Mouse (Mus musculus) liver, embryonic 11.5 days (tissue): Measurements from ENCODE around the gene Max. TPM values are rescaled to one million over a fixed set of nuclear protein-coding genes. Genes with fewer than 3 reads are reported as not detected.

Source experiments
- ATAC-seq: fragments of 200-750 bp; cut with Nextera tagmentation; replicated peaks from 2 replicates; pipeline ENCODE4 v1.8.0; 2017; ENCODE audit warnings: moderate number of reproducible peaks, mild to moderate bottlenecking, moderate TSS enrichment, moderate library complexity; ENCODE audit not compliant: low FRiP score
- DNase-seq: peaks from one replicate; pipeline ENCODE4 v3.0.0-alpha.2; 2017; ENCODE audit warnings: low spot score
- H3K27ac ChIP-seq: fragments of 300-500 bp; sonication (generic); 2 replicates; pipeline ENCODE4 v1.5.1; 2014; ENCODE audit warnings: mild to moderate bottlenecking, low read depth, low read length, control low read depth
- H3K27me3 ChIP-seq: fragments of 300-500 bp; sonication (generic); replicated peaks from 2 replicates; pipeline ENCODE4 v1.6.1; 2014; ENCODE audit warnings: low read length, mixed read lengths; ENCODE audit not compliant: control insufficient read depth, insufficient read depth
- H3K36me3 ChIP-seq: fragments of 300-500 bp; sonication (generic); 2 replicates; pipeline ENCODE4 v1.6.1; 2014; ENCODE audit warnings: mild to moderate bottlenecking, low read length, moderate library complexity, mixed read lengths; ENCODE audit not compliant: control insufficient read depth, insufficient read depth
- H3K4me1 ChIP-seq: fragments of 300-500 bp; sonication (generic); replicated peaks from 2 replicates; pipeline ENCODE4 v1.6.1; 2014; ENCODE audit warnings: low read length, mixed read lengths; ENCODE audit not compliant: control insufficient read depth, insufficient read depth
- H3K4me2 ChIP-seq: fragments of 300-500 bp; sonication (generic); 2 replicates; pipeline ENCODE4 v1.6.1; 2014; ENCODE audit warnings: mild to moderate bottlenecking, control low read depth, moderate library complexity
- H3K4me3 ChIP-seq: fragments of 300-500 bp; sonication (generic); 2 replicates; pipeline ENCODE4 v1.5.1; 2014; ENCODE audit warnings: low read depth, low read length, control low read depth
- H3K9ac ChIP-seq: fragments of 300-500 bp; sonication (generic); 2 replicates; pipeline ENCODE4 v1.6.1; 2014; ENCODE audit warnings: low read depth, low read length, control low read depth
- H3K9me3 ChIP-seq: fragments of 300-500 bp; sonication (generic); 2 replicates; pipeline ENCODE4 v1.6.1; 2016; ENCODE audit warnings: low read length, inconsistent platforms, mixed read lengths; ENCODE audit not compliant: control insufficient read depth
- WGBS: fragments of 180-500 bp; shearing (Covaris S2); extraction: QIAGEN DNeasy Blood & Tissue Kit; methylation state at CpG from one replicate; pipeline ENCODE4 v1.1.7; 2014; 5-methylcytosine and 5-hydroxymethylcytosine counted together
- polyA plus RNA-seq: library from polyadenylated mRNA; unstranded; fragments of >200 nt; fragmentation: Nextera tagmentation; extraction: Ambion mirVana; gene quantifications from 2 replicates; pipeline ENCODE4 v1.2.1, GENCODE M21; 2014

Max gene
- polyA plus RNA-seq, 1 experiment from 2014 or later, result 17.8 TPM

DNA sequence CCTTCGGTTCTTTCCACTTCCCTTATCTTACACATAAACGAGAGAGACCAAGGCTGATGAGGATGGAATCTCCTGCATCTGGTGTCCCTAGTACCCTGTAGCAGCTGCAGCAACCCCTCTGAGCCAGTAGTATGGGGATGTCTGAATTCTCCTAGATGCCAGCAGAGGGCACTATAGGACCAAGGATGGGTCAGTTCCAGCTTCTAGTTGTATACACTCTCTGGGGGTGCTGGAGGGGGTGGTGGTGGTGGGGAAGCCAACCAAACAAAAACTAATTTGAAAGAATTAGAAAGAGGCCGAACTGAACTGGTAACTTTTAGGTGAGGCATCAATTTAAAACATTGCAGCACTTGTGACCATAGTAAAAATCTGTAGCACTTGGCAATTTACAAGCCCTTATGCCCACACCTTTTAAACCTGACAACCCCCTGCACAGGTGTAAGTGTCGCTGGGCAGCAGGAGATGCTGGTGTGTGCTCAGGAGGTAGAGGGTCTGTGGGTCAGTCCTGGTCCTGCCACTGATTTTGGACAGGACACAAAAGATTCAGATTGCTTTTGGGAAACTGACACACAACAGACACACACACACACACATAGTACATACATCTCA is 38.2 kb upstream of the Max start:
- 17% methylated on average over 4 of the region's 4 CpGs for WGBS
- Histone ChIP-seq H3K9ac (no peak overlapping the region), H3K36me3 (no peaks in the 10 kb centered on the region), H3K4me1 (peaks cover 8% of the 10 kb centered on the region), H3K4me2 (no peak overlapping the region), H3K9me3 (no peaks in the 10 kb centered on the region), H3K4me3 (no peak overlapping the region), H3K27me3 (no peaks in the 10 kb centered on the region), H3K27ac (no peak overlapping the region)
- DNase-seq, result peak; percentile 57
- 0 out of 2 replicates have a peak, but pooled peaks have one; percentile 45 for ATAC-seq

DNA sequence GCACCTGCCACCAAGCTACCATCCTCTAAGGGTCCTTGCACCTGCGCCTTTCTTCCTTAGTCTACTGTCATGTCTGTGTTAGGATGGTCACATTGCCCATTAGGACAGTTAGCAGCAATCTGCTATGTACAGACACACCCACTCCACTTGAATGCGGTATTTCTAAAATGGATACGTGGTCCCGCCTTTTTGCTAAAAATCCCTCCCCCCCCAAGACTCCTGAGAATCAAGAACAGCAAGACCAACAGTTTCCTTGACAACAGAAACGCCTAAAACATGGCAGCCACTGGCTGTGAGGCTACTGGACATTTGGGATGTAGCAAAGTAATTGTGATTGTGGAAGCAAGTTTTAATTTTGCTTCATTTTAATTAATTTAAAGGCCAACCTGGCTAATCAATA is 32.8 kb upstream of the Max start:
- no peaks in the 10 kb centered on the region for H3K4me1 ChIP-seq
- no peak overlapping the region for H3K4me3 ChIP-seq
- 86% methylated on average over 5 of the region's 5 CpGs for WGBS
- H3K9ac ChIP-seq, result no peak overlapping the region
- H3K36me3 ChIP-seq, result no peaks in the 10 kb centered on the region
- no peak overlapping the region for H3K27ac ChIP-seq
- H3K4me2 ChIP-seq, result no peak overlapping the region
- no peaks in the 10 kb centered on the region for H3K9me3 ChIP-seq
- no peak for ATAC-seq
- DNase-seq, result no peak
- no peaks in the 10 kb centered on the region for H3K27me3 ChIP-seq

DNA sequence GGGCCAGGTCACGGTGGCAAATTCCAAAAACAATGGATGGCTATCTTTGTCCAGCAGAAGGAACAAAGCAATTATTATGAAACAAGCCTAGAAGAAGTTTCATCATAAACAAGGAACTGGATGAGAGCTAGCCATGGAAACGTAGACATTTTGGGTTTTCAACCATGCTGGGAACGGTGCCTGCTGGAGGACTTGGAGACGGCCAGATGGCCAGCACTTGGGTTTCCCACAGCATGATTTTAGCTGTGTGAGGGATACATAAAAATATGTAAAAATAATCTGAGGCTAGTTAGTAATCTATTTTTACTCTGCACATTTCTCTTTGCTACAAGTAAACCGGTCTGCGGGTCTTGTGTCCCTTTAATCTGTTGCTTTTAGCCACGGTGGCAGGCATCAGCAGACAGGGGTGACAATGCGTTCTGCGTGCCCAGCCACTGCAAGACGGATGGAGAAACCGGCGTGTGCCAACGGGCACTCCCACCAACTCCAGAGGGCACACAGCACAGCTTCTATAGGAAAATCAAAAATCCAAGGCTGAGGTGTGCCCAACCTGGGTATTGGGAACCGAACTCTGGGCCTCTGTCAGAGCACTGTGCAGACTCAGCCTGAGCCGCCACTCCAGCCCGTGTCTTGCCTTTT is 31.0 kb upstream of the Max start:
- H3K36me3 ChIP-seq, result no peaks in the 10 kb centered on the region
- no peak overlapping the region for H3K4me2 ChIP-seq
- H3K27ac ChIP-seq, result no peak overlapping the region
- 90% methylated on average over 16 of the region's 16 CpGs for WGBS
- H3K4me3 ChIP-seq, result no peak overlapping the region
- H3K4me1 ChIP-seq, result no peaks in the 10 kb centered on the region
- no peaks in the 10 kb centered on the region for H3K9me3 ChIP-seq
- DNase-seq, result no peak
- no peaks in the 10 kb centered on the region for H3K27me3 ChIP-seq
- no peak for ATAC-seq
- H3K9ac ChIP-seq, result no peak overlapping the region

DNA sequence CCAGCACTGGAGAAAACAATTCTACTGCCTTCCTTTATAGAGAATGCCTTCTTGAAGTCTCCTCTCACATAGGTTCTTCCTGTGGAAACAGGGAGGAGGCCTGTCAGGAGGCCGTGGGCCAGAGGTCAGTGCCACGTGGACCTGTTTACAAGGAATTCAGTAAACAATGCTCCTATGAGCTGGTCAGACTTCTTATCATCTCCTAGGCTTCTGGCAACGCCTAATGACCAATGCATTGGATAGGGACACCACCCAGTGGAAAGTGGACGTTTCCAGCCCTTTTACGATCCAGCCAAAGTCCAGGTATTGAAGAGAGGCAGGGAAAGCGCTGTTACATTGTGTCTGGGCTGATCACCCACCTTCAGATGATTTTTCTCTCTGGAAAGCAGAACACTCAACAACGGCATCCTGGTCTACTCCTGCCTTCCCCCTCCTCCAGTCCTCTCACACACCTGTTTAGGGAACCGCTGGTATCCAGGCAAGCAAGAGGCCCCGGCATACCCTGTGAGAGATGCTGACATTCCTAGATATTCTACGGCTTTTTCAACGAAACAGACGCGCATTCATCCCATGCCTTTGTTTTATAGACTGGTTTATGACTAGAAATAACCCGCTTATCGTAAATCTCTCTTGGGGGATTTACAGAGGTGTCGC is 20.9 kb upstream of the Max start:
- no peak overlapping the region for H3K27ac ChIP-seq
- 81% methylated on average over 16 of the region's 16 CpGs for WGBS
- H3K9ac ChIP-seq, result no peak overlapping the region
- H3K4me3 ChIP-seq, result no peak overlapping the region
- no peak for ATAC-seq
- no peaks in the 10 kb centered on the region for H3K4me1 ChIP-seq
- no peak for DNase-seq
- H3K4me2 ChIP-seq, result no peak overlapping the region
- H3K9me3 ChIP-seq, result no peaks in the 10 kb centered on the region
- H3K36me3 ChIP-seq, result no peaks in the 10 kb centered on the region
- no peaks in the 10 kb centered on the region for H3K27me3 ChIP-seq

DNA sequence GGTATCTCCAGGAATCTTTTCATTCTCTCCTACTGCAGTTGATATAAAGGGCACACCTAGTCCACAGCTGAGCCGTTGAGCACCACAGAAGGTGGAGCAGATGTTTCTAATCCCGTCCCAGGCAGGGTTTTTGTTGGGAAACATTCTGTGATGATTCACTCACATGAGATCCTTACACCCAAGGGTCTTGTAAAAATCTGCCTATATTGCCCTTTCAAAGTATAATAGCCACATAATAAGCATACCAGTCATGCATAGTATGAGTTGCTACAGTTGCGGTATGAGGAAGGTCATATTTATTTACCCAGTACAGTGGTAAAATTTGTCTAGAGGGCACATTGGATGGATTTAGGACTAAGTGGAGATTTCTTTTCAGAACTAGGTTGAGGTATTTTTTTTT is 17.5 kb upstream of the Max start:
- H3K9ac ChIP-seq, result no peak overlapping the region
- no peak overlapping the region for H3K4me3 ChIP-seq
- DNase-seq (no peak), ATAC-seq (no peak)
- no peaks in the 10 kb centered on the region for H3K36me3 ChIP-seq
- H3K27me3 ChIP-seq, result no peaks in the 10 kb centered on the region
- no peaks in the 10 kb centered on the region for H3K9me3 ChIP-seq
- 87% methylated on average over 3 of the region's 3 CpGs for WGBS
- H3K4me2 ChIP-seq, result no peak overlapping the region
- no peak overlapping the region for H3K27ac ChIP-seq
- H3K4me1 ChIP-seq, result no peaks in the 10 kb centered on the region

DNA sequence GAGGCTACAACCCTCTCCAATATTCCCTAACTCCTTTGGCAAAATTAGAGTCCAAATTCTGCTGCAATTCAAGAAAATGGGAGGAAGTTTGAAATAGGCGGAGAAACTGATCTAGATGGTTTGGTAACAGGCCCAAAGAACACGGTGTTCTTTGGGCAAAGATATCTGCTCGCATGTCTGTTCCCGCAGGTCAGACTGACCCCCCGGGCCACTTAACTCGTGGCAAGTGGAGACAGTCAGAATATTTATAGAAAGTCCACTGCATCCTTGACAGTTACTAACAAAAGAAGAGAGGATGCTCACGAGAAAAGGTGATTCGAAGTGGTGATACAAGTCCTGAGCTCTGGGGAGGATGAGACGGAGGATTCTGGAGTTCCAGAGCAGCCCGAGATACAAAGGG is 10.7 kb upstream of the Max start:
- no peak for ATAC-seq

DNA sequence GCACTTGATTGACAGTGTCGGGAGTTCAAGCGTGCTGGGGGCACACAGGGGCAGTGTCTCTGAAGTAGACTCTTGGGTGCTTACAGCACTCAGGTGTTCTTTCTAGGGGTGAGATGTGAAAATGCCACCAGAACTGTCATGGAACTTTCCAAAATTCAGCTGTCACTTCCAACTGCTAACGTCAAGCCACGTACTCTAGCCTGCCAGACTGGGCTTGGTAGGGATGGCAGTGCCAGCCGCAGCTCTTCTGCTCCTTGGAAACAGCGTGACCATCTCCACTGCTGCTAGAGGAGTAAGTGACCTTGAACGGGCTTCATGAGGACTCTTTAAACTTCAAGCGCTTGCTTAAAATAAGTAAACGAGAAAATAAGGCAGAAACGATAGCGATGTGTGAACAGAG is 10.2 kb upstream of the Max start:
- H3K9me3 ChIP-seq, result no peaks in the 10 kb centered on the region
- H3K9ac ChIP-seq, result no peak overlapping the region
- H3K4me1 ChIP-seq, result no peaks in the 10 kb centered on the region
- H3K4me3 ChIP-seq, result no peak overlapping the region
- H3K27me3 ChIP-seq, result no peaks in the 10 kb centered on the region
- ATAC-seq (no peak), DNase-seq (no peak)
- no peaks in the 10 kb centered on the region for H3K36me3 ChIP-seq
- no peak overlapping the region for H3K4me2 ChIP-seq
- H3K27ac ChIP-seq, result no peak overlapping the region
- WGBS, result 83% methylated on average over 11 of the region's 11 CpGs

More for the DNA sequence above, 10.7 kb upstream of the Max start:
- no peaks in the 10 kb centered on the region for H3K9me3 ChIP-seq
- WGBS, result 83% methylated on average over 10 of the region's 10 CpGs
- no peak overlapping the region for H3K27ac ChIP-seq
- no peaks in the 10 kb centered on the region for H3K4me1 ChIP-seq
- DNase-seq, result no peak
- H3K9ac ChIP-seq, result no peak overlapping the region
- H3K27me3 ChIP-seq, result no peaks in the 10 kb centered on the region
- H3K4me2 ChIP-seq, result no peak overlapping the region
- no peaks in the 10 kb centered on the region for H3K36me3 ChIP-seq
- no peak overlapping the region for H3K4me3 ChIP-seq

DNA sequence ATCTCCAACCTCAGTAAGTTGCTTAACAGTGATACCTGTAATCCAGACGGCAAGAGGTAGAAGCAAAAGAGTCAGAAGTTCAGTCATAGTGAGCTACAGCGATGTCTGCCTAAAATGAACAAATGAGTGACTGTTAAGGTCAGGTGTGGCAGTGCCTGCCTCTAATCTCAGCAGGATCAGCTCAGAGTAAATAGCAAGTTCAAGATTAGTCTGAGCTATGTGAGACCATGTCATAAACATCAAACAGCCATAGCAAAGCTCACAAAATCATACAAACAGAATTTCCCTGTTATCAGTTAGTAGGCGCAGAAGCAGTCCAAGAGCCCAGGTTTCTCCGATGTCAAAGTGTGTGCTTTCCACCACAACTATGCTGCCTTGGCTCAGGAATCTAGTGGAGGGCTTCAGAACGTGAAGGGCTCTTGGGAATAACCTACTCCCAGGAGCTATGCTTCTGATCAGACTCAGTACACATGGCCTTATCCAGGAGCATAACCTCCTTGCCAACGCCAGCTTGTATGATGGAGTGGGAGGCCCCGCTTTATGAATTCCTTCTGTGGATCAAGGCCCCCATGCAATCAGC is 9.7 kb upstream of the Max start:
- H3K4me1 ChIP-seq, result no peaks in the 10 kb centered on the region
- WGBS, result 84% methylated on average over 7 of the region's 7 CpGs
- DNase-seq (no peak), ATAC-seq (no peak)
- no peak overlapping the region for H3K4me2 ChIP-seq
- H3K4me3 ChIP-seq, result no peak overlapping the region
- no peaks in the 10 kb centered on the region for H3K36me3 ChIP-seq
- H3K9ac ChIP-seq, result no peak overlapping the region
- H3K27ac ChIP-seq, result no peak overlapping the region
- H3K27me3 ChIP-seq, result no peaks in the 10 kb centered on the region
- H3K9me3 ChIP-seq, result no peaks in the 10 kb centered on the region
